Mouse (Mus musculus): ENCODE results near the gene Itpk1.
"Not testable (repeated sequence)": the region's sequence is repeated elsewhere in the genome, so short reads cannot be mapped to it uniquely, and the experiment has no call there.

Itpk1 gene

DNA sequence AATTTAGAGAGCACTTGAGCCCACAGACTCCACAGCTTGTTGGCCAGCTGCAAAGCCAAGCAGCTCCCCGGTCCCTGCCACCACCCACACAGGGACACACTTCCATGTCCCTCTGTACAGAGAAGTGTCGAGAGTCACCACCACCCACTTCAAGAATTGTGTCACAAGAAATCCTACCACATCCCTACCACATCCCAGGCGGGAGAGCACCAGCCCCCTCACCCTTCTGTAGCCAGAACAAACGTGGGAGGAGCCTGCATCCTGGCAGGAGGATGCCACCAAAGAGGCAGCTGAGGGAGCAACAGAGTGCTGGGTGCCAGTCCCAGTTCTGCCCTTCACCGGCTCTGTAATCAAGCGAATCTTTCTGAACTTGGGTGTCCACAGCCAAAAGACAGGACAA is 51.7 kb downstream of the Itpk1 start:
- DNase-seq = peak; percentile 28

DNA sequence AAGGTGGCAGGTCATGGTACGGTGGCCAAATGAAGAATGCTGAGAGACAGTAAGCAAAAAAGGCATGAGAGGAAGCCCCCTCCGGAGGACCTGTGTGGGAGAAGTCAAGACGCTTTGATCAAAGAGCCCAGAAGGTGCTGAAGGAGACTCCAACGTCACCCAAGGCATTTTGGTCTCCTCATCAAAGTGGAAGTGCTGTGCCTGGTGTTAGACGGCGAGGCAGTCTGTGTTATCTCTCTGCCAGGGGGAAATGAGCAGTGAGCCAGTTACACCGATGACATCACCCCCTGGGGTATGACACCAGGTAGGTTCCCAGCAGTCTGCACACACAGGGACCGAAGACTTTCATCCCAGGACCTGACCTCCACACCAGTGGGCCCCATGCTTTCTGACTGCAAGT is 52.3 kb downstream of the Itpk1 start:
- DNase-seq = peak; percentile 42

DNA sequence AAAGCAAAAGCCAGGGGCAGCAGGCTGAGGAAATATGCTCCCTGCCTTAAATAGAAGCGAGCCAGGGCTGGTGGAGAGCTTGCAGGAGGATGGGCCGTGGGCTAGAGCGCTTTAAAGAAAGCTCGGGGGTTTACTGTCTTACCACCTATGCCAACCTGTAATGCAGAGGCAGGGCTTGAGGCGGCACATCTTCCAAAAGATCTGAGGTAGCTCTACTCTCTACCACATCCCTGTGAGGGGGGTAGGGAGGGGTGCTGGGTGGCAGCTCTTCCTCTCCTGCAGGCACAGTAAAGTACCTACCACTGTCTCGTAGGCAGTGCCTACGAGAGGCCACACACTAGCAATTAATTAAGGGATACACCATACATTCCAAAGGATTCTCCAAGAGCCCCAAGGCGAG is 52.9 kb downstream of the Itpk1 start:
- DNase-seq = peak; percentile 71

DNA sequence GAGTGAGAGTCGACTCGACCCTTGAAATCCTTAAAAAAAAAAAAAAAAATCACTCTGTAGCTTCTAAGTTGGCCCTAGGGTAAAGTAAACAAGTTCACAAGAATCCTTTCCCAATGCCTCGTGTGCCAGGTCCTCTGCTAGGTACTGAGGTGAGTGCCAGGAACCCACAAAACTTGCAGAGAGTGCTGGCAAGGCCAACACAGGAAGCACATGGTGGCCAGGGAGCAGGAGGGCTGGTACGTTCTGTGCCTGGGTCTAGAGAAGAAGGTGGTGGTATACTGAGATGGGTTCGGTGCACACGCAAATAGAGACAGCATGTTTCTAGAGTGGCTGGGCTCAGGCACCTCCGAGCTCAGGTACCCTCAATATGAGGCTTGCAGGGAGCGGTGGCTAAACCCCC is 53.3 kb downstream of the Itpk1 start:
- peak; percentile 28 for DNase-seq

DNA sequence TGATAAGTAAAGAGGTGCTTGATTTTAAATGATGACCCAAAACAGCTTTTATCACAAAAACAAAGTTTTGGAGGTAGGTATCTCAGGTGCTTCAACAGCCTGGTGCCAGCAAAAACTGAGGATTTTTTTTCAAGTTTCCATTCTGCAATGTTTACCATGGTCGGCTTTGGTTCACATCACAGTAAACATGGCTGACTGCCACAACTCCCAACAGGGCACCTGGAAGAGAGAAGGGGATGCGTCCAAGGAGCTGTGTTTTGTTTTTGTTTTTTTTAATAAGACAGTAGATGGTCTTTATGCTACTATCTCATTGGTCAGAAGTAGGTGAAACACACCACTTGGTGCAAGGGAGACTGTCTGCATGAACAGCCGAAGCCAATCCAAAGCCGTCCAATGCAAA is 54.1 kb downstream of the Itpk1 start:
- no peak for DNase-seq

DNA sequence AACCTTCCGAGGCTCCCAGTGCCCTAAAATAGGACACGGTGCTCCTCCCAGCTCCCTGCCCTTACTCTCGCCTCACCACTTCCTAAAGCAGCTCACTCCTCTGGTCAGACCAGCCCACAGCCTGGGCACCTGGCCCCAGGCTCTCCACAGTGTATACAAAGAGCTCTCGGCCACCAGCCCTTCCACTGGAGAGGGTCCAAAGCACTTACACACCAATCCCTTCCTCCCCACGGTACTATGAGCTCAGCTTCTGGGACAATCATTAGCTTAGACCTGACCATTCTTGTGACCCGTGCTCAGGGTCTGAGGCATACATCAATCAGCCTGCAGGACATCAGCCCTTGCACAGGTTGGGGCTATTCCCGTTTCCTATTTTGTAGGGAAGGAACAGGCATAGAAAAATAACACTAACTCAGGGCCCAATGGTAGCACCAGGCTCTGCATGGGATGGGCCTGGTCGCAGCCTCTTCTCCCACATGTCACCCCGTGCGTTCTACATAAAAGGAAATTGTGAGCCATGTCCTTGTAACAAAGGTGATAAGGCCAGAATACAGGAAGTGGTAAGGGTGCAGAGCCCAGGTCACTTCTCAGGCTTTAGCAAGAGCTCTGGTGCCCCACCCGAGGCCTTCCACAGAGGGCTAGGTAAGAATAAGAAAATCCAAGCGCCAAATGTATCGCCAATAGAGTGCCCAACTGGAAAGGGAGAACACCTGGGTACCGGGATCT is 56.7 kb downstream of the Itpk1 start:
- no peak for DNase-seq

DNA sequence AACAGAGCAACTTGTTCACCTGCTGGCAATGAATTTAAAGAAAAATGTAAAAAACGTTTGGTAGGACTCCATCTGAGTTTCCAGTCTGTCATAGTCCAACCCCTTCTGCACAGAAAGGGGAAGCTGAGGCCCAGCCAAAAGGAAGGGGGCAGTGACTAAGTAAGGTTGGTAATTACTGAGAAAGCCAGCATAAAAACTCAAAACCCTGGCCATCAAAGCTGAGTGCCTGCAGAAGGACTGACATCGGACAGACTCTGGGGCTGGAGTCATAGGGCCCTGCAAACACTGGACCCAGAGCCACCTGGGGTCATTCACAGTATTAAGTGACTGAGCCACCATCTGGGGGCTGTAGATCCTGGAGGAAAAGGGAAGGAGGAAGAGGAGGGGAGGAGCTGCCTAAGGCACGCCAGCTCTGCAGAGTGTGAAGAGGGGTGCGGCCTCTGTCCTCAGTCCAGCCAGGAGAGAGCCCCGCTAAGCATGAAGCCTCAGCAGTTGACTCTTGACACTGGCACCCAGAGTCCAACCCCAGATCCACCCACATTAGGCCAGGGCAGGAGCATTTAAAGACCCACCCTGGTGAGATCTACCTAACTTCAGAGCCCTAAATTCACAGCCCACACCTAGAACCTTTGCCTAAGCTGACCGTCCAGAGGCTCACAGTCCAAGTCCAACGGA is 58.0 kb downstream of the Itpk1 start:
- DNase-seq = no peak

DNA sequence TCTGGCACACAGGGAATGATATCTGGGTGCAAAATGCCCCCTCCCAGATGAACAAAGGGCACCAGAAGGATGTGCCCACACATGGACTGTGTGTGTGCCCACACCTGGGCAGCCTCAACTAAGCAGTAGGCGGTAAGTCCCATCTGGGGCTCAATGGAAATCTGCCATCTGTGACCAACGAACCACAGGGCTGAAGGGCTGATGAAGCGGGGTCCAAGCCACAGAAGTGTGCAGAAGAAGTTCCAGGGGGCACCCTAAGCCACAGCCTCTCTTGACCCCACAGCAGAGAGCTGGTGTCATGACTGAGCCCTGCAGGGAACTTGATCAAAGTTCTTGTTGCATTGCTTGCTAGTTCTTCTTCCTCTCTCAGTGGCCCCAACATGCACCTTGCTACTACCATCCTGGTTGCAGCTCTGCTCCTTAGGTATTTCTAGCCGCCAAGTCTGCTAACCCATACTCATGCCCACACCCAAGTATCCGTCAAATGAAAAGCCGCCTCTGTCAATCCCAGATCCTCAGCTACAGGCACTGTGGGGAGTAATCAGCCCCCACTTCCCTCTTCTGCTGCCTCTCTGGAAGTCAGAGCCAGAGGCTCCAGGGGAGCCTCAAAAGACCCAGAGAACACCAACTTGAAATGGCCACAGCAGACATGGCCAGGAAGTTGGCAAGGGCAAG is 58.7 kb downstream of the Itpk1 start:
- no peak for DNase-seq

DNA sequence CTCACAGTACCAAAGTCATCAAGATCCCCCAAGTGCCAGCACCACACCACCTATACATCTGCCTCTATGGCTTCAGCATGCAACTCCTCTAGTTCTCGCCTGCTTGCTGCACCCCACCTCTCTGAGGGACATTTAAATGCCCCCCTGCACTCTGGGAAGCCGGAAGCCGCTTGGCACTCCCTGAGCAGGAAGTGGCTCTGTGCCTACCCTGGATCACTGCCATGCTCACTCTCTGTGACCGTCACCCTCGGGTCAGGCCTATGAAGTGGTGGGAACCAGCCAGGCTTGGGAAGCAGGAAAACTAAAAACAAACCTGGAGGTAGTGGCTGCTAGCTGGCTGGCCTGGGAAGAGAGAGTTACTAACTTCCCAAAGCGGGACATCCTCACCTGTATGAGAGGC is 61.4 kb downstream of the Itpk1 start:
- DNase-seq = no peak

DNA sequence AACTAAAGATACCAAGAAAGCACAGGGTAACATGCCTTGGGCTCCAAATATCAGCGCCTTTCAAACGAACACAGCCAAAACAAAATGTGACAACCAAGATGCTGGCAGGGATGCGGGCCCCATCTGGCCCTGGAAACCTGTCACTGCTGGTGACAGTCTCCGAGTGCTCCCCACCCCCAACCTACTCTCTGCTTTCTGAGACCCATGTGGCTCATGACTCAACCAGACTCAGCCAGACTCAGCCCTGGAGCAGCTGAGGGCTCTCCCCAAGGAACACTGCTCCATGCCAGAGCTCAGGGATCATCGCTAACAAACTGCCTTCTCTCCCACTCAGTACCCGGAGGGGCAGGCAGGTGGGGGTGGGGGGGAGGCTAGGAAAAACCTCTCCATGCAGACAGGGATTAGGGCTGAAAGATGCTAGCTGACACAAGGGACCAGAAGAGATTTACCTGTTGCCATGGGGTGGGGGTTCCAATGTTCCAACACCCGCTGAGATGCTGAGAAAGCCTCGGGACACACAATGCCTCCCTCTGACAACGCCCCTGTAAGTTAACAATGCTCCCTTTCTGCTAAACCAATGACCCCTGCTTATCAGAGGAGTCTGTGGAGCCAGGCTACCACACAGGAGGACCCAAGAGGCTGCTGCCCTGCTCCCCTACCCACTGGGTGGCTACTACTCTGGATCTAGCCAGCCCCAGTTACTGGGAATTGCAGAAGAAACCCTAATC is 64.1 kb downstream of the Itpk1 start:
- no peak for DNase-seq

DNA sequence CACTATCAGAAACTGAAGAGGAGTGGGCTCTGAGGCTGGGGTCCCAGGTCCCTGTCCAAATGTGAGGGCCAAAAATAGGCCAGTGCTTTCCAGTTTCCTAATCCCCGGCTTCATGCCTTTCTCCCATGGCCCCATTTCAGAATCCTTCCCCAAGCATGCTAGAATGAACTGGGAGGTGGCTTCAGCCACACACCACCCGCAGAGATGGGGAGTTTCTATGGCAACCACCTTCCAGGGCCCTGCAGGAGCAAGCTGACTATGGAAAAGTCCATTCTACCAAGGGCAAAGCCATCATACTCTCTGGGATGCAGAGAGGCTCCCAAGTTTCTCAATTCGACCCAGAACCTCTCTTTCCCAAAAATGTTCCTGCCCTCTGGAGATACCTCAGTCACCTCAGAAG is 65.9 kb downstream of the Itpk1 start:
- DNase-seq = no peak

DNA sequence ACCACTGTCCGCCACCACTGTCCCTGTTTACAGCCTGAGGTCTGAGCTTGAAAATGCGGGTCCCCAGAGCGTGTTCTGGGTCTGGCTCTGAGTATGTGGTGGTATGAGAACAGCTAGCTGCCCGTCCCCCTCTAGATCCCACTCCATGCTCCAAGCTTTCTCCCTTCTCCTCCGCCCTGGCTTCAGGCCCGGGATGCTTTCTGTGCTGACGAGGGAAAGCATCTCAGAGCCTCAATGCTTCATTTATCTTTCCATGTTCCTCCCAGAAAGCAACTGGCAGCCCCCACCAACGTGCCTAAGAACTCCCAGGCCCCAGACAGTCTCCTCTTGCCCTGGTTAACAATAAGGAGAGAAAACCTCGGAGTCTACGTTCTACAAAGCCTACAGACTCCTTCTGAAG is 67.5 kb downstream of the Itpk1 start:
- DNase-seq = no peak

DNA sequence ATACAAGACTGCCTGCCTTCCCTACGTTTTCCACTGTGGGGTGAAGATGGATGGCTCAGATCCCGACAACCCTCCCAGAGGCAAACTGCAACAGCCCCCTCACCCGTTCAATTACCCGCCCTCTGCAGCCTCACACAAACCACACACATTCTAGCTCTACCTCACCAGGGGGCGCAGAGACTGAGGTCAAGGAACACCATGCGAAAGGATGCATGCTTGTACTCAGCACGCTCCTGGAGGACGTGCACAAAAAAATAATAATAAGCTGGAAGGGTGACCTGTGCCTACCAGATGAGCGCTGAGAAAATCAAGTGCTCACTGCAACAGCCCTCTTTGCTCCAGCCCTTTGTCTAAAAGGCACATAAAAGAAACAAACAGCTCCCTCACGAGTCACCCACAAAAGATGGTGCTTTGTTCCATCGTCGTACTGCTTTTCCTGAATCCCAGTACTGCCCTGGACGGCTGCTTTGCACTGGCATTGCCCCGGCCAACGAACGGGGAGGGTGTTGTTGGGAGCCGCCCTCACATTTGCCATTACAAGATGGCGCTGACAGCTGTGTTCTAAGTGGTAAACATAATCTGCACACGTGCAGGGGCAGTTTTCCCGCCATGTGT is 70.2 kb downstream of the Itpk1 start:
- no peak for DNase-seq

DNA sequence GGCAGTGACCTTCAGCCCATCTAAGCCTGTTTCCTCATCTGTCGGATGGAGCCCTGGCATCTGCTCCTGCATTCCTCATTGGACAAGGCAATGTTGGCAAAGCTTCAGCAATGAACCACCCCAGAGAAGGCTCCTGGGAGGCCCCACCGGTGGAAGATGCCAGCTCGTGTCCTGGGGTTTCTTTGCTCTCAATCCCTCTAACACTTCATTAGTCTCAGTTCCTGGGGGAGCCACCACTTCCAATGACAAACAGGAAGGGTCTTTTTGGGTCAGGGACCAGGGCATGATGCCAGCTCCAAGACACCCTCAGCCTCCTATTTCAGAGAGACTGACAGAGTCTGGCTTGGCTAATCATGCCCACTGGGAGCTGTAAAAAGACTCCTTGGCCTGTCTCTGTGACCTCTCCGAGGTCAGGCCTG is 71.6 kb downstream of the Itpk1 start:
- DNase-seq = no peak

DNA sequence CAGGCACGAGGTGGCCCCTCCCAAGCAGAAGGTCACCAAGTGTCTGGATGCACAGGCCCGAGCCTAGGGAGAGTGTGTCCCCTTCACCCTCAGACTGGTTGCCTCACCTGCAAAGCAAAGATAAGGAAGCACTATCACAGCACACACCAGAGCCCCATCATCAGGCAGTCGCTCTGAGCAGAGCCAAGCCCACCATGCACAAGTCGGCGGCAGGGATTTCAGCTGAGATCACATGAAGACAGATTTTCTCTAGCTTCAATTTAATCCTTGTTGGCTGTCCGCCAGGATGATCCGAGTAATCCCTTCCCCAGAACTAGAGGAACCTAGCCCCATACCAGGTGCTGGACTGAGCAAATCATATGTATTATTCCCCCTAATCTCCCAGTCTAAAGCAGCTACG is 73.0 kb downstream of the Itpk1 start:
- DNase-seq = no peak

DNA sequence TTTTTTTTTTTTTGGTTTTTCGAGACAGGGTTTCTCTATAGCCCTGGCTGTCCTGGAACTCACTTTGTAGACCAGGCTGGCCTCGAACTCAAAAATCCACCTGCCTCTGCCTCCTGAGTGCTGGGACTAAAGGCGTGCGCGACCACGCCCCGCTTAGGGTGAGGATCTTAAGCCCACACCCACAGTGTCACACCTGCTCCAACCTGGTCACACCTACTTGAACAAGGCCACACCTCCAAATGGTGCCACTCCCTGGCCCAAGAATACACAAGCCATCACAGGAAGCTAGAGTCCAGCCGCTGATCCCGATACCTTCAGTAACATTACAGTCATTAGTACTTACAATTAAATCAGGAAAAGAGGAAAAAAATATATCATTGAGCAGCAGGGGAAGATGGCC is 74.3 kb downstream of the Itpk1 start:
- not testable (repeated sequence) for DNase-seq

DNA sequence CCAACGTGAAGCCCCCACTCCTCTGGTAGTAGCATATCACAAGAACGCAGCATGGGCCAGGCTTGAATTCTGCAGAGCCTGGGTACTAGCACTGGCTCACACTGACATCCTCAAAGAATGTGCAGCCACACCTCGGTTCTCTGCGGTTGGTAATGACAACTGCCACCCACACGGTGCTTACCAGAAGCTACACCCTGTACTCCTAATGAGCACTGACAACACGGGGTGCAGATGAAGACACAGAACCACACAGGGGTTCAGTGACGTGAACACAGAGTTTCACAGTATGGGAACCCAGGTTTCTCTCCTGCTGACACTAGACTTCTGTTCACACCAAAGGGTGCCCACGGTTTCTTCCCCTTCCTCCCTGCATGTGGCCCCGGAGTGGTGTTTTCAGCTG is 76.5 kb downstream of the Itpk1 start:
- DNase-seq = peak; percentile 39

DNA sequence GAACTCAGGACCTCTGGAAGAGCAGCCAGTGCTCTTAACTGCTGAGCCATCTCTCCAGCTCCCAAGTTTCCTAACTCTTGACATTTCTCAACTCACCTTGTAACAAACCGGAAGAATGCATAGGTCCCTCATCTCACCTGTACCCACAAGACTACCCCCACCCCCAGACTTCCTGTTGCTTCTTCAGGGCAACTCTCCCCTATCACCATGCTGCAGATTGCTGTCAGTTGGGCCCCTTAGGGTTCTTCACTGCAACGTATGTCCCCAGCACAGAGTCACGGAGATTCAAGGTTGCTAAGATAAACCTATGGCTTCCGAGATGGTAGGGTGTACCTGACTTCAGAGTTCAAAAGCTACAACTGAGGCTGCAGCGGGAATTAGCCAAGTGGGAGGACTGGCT is 77.2 kb downstream of the Itpk1 start:
- peak; percentile 42 for DNase-seq

DNA sequence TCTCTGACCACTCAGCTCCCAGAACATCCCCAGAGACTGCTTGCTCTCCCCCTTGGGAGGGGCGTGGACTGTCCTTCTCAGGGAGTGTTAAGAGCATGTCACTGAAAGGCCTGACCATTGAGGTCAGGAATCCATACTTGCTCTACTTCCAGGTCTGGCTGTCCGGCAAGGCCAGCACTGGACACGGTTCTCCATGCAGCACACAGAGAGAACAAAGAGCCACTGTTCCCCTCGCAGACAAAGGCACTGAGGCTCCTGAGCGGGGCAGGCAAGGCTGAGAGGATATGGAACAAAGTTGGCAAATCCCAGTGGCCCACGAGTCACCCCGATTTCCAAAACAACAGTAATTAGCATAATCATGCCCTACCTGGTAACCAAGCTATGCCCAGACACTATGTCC is 77.9 kb downstream of the Itpk1 start:
- no peak for DNase-seq

DNA sequence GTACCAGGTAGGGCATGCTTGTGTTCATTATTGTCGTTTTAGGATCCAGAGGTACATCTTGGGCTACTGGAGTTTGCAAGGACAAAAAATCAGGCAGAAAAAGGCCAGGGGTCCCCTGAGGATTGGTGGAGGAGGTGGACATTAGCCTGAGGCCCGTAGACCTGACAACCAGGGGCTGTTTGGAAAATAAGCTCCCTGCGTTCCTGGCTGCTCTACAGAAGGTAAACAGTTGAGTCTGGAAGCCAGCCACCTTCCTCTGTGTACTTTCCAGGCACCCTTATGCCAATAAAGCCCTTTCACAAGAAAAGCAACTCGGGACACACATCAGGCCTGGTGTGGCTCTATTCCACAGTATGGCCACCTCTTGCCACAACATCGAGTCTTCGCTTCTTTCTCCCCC is 79.0 kb downstream of the Itpk1 start:
- no peak for DNase-seq

DNA sequence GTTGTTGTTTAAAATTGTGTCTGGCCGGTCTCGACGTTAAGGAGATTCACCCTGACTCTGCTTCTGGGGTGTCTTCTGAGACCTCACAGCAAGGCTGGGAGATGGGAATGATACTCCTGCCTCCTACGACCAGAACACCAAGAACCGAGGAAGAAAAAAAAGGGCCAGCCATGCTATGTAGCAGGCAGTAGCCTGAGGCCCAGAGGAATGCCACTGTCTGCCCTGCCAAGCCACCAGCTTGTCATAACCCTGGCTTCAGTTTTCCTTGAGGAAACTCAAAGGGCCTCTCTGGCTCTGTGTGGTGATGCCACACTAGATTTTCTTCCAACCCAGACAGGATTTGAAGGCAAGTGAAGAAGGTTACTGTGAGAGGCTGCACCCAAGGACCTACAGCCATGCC is 79.6 kb downstream of the Itpk1 start:
- no peak for DNase-seq

DNA sequence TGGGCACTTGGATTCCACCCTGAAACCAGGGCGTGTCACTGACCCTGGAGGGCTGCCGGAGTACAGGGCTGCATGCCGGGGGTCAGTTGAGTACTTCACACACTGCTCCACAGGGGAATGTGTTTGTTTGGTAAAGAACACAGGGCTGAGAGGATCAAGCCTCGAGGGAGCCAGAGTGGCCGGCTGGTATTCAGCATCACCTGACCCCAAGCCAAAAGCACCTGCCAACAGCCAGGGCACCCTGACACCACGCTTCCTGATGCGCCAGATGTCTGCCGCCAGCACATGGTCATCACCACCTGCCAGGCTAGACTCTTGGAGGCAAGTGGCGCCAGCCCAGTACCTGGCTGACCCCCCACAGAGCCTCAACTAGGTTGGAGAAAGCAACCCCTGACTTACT is 80.9 kb downstream of the Itpk1 start:
- DNase-seq = no peak

DNA sequence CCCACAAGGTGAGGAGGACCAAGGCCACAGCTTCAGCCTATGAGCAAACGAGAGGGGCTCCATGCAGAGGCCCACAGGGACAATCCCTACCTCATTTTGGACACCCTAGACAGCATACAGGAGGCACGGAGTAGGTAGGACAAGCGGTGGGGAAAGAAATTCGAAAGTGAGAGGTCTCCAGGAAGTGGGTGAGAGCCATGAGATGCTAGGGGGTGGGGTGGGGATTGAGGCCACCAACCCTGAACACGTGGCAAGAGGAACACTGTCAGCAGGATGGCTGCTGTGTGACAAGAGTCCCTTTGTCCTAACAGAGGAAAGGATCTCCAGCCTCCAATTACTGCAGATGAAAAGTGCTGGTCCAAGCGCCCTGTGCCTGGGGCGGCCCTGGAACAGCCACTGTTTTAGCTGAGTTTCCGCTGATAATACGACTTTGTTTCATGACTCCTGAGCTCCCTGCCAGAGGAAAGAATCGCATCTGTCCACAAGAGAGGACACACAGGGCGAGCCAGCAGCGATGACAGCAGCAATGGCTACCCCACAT is 82.4 kb downstream of the Itpk1 start:
- no peak for DNase-seq
